Mouse (Mus musculus) kidney, embryonic 15.5 days (tissue): ENCODE measurements at regions not wholly inside any gene's neighbourhood (a gene's known extent, or its start where the extent isn't known, plus 50 kb on each side); places are given as distances from the start of the nearest gene placed in this dataset.
A peak's percentile ranks its signal among the peaks of the same experiment; 100 is the strongest.

Source experiments
- ATAC-seq: fragments of 200-750 bp; cut with Nextera tagmentation; replicated peaks from 2 replicates; pipeline ENCODE4 v1.8.0; 2017; ENCODE audit warnings: moderate TSS enrichment; ENCODE audit not compliant: low FRiP score
- H3K27ac ChIP-seq: fragments of 300-500 bp; sonication (generic); 2 replicates; pipeline ENCODE4 v1.5.1; 2015; ENCODE audit warnings: mild to moderate bottlenecking, inconsistent platforms
- H3K27me3 ChIP-seq: fragments of 300-500 bp; sonication (generic); 2 replicates; pipeline ENCODE4 v1.6.1; 2015; ENCODE audit warnings: inconsistent platforms
- H3K36me3 ChIP-seq: fragments of 300-500 bp; sonication (generic); 2 replicates; pipeline ENCODE4 v1.6.1; 2015; ENCODE audit warnings: inconsistent platforms
- H3K4me1 ChIP-seq: fragments of 300-500 bp; sonication (generic); 2 replicates; pipeline ENCODE4 v1.6.1; 2015; ENCODE audit warnings: inconsistent platforms
- H3K4me2 ChIP-seq: fragments of 300-500 bp; sonication (generic); 2 replicates; pipeline ENCODE4 v1.6.1; 2015; ENCODE audit warnings: moderate library complexity, mild to moderate bottlenecking, inconsistent platforms
- H3K4me3 ChIP-seq: fragments of 300-500 bp; sonication (generic); replicated peaks from 2 replicates; pipeline ENCODE4 v1.5.1; 2015; ENCODE audit warnings: mild to moderate bottlenecking, inconsistent platforms
- H3K9ac ChIP-seq: fragments of 300-500 bp; sonication (generic); 2 replicates; pipeline ENCODE4 v1.6.1; 2015; ENCODE audit warnings: mild to moderate bottlenecking, inconsistent platforms
- H3K9me3 ChIP-seq: fragments of 300-500 bp; sonication (generic); replicated peaks from 2 replicates; pipeline ENCODE4 v1.6.1; 2016; ENCODE audit warnings: inconsistent platforms
- WGBS: fragments of 180-500 bp; shearing (Covaris S2); methylation state at CpG from one replicate; pipeline ENCODE4 v1.1.7; 2015; ENCODE audit warnings: mixed read lengths; 5-methylcytosine and 5-hydroxymethylcytosine counted together

DNA sequence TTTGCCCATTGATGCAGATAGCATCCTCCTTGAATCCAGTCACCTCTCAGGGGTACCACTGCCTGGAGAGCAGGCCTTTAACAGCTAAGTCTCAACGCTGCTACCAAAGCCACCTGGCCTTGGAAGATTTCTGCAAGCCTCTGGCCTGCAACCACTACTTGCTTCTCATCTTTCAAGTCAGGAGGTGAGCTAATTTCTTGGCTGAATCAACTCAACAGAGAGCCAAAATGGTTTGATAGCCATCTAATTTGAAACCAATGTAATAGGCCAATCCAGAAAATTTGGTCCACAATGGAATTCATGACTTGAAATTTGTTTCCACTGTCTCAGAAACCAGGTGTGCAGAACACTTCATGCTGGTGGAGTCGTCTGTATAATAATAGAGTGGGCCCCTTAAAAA, 260.0 kb upstream of the Zfp637 start:
- no peaks in the 10 kb centered on the region for H3K4me1 ChIP-seq
- no peak overlapping the region for H3K9ac ChIP-seq
- no peaks in the 10 kb centered on the region for H3K9me3 ChIP-seq
- H3K27me3 ChIP-seq: no peaks in the 10 kb centered on the region
- 76% methylated on average over 2 of the region's 2 CpGs for WGBS
- ATAC-seq: no peak
- H3K4me3 ChIP-seq: no peak overlapping the region
- H3K4me2 ChIP-seq: no peak overlapping the region
- H3K36me3 ChIP-seq: no peaks in the 10 kb centered on the region
- H3K27ac ChIP-seq: no peak overlapping the region

DNA sequence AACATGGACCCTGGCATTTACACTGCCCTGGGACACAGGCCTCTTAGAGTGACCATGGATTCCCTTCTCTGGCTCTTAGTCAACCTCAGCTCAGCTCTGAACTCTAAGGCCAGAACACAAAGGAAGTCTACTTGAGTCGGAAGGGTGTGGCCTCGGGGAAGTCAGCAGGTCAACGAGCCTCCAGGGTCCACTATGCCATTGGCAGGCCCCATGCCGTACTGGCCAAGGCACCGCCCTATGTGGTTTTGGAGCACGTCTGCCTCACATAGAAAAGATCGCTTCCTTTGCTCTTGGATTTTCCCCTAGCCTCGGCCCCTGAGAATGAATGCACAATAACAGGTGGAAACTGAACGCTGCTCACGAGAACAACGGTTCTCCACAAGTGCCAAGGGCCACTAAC, 257.9 kb upstream of the Zfp637 start:
- H3K4me2 ChIP-seq: no peak overlapping the region
- 88% methylated on average over 11 of the region's 11 CpGs for WGBS

DNA sequence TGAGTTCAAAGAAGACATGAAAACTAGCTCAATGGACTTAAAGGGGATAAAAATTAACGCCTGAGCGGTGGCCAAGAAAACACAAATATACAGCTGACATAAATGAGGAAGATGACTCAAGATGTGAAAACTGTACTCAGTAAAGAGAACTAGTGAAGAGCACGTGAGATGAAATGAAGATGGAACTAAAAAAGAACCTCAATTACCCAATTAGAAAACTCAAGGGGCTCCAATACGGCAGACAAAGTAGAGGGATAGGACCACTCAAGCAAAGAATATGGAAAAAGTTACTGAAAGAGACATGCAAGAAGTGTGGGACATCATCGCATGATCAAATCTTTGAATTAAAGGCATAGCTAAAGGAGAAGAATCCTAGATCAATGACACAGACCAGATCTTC, 256.4 kb upstream of the Zfp637 start:
- no peak for ATAC-seq
- H3K9me3 ChIP-seq: no peaks in the 10 kb centered on the region
- H3K4me1 ChIP-seq: no peaks in the 10 kb centered on the region
- H3K9ac ChIP-seq: no peak overlapping the region
- no peaks in the 10 kb centered on the region for H3K27me3 ChIP-seq
- 91% methylated on average over 5 of the region's 5 CpGs for WGBS
- no peak overlapping the region for H3K27ac ChIP-seq
- H3K36me3 ChIP-seq: no peaks in the 10 kb centered on the region
- H3K4me2 ChIP-seq: no peak overlapping the region
- H3K4me3 ChIP-seq: no peak overlapping the region

More for the DNA sequence above, 257.9 kb upstream of the Zfp637 start:
- no peak for ATAC-seq
- no peak overlapping the region for H3K9ac ChIP-seq
- no peaks in the 10 kb centered on the region for H3K9me3 ChIP-seq
- H3K27me3 ChIP-seq: no peaks in the 10 kb centered on the region
- no peak overlapping the region for H3K4me3 ChIP-seq
- H3K4me1 ChIP-seq: no peaks in the 10 kb centered on the region
- no peaks in the 10 kb centered on the region for H3K36me3 ChIP-seq
- H3K27ac ChIP-seq: no peak overlapping the region

DNA sequence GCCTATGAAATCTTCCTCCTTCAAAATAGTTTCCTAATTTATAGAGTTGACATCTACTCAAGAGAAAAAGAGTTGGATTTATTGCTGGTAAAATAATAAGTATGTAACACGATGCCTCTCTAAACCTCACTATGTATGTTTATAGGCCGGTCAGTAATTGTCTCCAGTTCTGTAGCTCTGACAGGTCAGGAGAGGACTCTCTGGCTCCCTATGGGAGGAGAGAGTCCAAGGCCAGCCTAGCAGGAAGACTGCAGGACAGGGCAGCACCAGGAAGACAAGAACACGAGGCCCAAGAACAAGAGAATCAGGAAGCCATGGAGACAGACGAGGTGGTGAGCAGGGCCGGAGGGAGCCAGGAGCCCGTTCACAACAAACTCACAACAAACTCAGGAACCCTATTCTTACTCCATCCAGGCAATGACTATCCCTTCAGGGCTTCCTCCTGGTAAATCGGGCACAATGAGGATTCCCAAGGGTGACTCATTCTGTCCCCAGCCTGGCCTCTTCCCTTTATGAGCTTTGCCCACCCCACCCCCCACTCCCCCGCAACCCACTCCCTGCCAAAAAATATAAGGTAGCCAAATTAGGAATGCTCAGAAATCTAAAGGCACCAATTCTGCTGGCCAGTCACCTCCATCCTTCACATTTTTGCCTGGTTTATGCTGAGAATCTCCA, 244.7 kb upstream of the Zfp637 start:
- no peak for ATAC-seq
- WGBS: 56% methylated on average over 8 of the region's 8 CpGs

DNA sequence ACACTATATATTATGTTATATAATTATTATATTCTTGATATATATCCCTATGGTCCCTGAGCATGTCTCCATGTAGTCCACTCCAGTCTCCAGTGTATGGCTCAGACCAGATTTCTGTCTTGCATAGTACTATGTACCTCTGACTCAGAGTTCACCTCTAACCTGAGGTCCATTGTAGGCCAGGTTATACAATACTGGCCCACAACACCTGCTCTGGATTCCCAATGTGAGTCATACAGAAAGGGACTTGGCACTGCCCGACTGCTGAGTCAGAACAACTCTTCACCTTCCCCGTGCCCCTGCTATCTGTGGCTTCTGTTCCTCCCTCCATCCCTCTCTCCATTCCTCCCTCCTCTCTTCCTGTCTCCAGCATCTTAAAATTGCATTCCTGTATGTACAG, 236.1 kb upstream of the Zfp637 start:
- Histone ChIP-seq H3K4me3 (no peak overlapping the region), H3K4me1 (peaks cover 6% of the 10 kb centered on the region; the same call in 1 of the 2 replicates), H3K36me3 (no peaks in the 10 kb centered on the region), H3K27ac (no peak overlapping the region), H3K27me3 (no peaks in the 10 kb centered on the region), H3K9ac (no peak overlapping the region), H3K9me3 (peaks cover 5% of the 10 kb centered on the region; the same call in 1 of the 2 replicates), H3K4me2 (no peak overlapping the region)
- 73% methylated on average over 2 of the region's 2 CpGs for WGBS
- ATAC-seq: no peak

More for the DNA sequence above, 244.7 kb upstream of the Zfp637 start:
- no peak overlapping the region for H3K9ac ChIP-seq
- no peak overlapping the region for H3K4me3 ChIP-seq
- H3K4me1 ChIP-seq: 0 out of 2 replicates have a peak, but pooled peaks cover 4% of the 10 kb centered on the region
- H3K27me3 ChIP-seq: no peaks in the 10 kb centered on the region
- no peak overlapping the region for H3K27ac ChIP-seq
- no peak overlapping the region for H3K4me2 ChIP-seq
- H3K36me3 ChIP-seq: no peaks in the 10 kb centered on the region
- H3K9me3 ChIP-seq: no peaks in the 10 kb centered on the region

DNA sequence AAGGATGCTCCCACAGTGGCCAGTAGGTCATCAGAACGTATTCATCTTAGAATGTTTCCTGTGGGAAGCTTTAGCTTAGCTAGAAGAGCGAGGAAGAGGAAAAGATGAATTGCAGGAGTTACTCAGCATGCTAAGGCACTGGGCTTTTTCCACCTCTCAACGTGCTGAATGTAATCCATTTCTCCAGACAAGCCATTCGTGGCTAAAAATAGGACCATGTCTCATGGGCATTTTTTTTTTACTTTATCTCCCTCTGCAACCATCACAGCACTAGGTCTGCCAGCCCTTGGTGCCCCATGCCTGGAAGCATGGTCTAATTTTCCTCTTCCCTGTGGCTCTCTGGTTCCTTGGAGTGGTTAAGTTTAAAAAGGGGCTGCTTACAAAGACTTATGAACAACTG, 235.3 kb upstream of the Zfp637 start:
- no peaks in the 10 kb centered on the region for H3K36me3 ChIP-seq
- no peak for ATAC-seq
- no peak overlapping the region for H3K27ac ChIP-seq

DNA sequence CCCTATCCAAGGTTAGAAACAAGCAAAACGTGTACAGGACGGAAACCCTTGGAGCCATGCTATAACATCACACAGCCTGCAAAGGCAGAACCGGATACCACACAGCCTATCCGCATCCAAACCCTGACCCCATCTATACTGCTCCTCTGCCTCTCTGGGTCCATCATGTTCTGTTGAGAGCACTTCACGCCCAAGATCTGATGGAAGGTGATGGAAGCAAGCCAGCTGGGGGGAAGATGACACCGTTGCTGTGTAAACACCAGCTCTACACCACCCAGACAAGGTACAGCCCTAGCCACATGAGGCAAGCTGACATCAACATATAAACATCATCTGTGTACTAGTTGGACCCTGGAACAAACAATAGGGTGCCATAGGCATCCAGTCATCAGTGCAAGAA, 234.8 kb upstream of the Zfp637 start:
- WGBS: 84% methylated on average over 6 of the region's 6 CpGs
- H3K4me3 ChIP-seq: no peak overlapping the region
- H3K9me3 ChIP-seq: peaks cover 5% of the 10 kb centered on the region; the same call in 1 of the 2 replicates
- no peak overlapping the region for H3K9ac ChIP-seq
- H3K27ac ChIP-seq: no peak overlapping the region
- H3K36me3 ChIP-seq: no peaks in the 10 kb centered on the region
- H3K4me1 ChIP-seq: peaks cover 10% of the 10 kb centered on the region; the same call in 1 of the 2 replicates
- no peaks in the 10 kb centered on the region for H3K27me3 ChIP-seq
- no peak overlapping the region for H3K4me2 ChIP-seq
- no peak for ATAC-seq

More for the DNA sequence above, 235.3 kb upstream of the Zfp637 start:
- peaks cover 10% of the 10 kb centered on the region; the same call in 1 of the 2 replicates for H3K4me1 ChIP-seq
- no peak overlapping the region for H3K4me2 ChIP-seq
- WGBS: 55% methylated on average over 4 of the region's 4 CpGs
- H3K4me3 ChIP-seq: no peak overlapping the region
- peaks cover 5% of the 10 kb centered on the region; the same call in 1 of the 2 replicates for H3K9me3 ChIP-seq
- H3K27me3 ChIP-seq: no peaks in the 10 kb centered on the region
- no peak overlapping the region for H3K9ac ChIP-seq

DNA sequence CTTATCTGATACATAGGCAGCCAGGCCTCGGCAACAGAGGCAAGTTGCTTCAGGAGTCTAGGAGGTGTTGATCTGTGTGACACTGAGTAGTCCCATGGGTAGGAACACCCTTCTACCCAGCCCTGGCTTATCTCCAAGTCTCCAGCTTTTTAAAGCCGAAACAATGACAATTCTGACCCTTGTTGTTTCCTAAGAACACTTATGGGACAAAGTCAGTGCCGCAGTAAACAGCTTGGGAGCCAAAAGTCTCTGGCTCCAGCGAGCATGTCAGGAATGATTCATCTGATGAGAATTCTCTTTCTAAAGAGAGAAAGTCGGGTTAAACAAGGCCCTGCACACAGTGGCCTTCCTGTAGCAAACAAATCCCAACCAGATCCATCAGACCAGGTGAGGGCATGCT, 234.0 kb upstream of the Zfp637 start:
- ATAC-seq: no peak
- Histone ChIP-seq H3K4me3 (no peak overlapping the region), H3K36me3 (no peaks in the 10 kb centered on the region), H3K4me1 (peaks cover 11% of the 10 kb centered on the region), H3K27ac (no peak overlapping the region), H3K9ac (no peak overlapping the region), H3K9me3 (peaks cover 5% of the 10 kb centered on the region; the same call in 1 of the 2 replicates), H3K27me3 (no peaks in the 10 kb centered on the region), H3K4me2 (no peak overlapping the region)
- WGBS: 57% methylated on average over 5 of the region's 5 CpGs

DNA sequence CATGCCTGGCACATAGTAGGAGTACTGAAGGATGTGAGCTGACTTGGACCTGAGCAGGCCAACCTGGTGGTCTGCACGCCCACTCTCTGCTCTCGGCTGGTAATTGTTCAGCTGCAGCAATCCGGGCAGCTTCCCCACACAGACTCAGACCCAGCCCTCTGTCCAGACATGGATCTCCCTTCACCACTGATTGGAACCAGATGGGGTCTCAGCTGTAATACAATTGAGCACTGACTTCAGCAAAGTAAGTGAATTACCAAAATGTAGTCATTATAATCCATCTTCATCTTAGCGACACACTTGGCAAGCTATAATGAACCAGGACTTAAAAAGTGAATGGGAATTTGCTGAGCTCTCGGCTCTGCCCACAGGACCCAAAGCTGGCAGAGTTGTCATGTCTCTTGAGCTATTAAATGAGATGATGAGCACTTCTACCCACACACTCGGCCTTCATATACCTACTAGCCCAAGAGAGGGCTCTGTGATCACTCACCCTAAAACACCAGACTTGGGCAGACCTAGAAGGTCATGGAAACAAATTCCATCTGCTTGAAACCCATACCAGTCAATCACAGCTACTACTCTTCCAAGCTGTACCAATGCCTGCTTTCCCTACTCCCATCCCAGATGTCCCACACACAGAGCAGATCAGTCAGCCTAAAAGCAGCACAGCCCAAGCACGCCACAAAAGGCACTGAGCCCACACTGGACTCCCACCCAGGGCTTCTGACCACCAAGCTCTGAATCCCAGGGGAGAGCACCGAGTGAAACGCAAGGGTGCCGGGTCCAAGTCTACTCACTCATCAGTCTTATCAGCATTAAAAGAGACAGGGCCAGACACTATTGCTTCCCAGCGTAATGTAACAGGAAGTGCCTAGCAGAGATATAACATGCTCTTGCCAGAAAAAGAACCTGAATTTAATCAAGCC, 231.2 kb upstream of the Zfp637 start:
- no peaks in the 10 kb centered on the region; the same call in 1 of the 2 replicates for H3K9me3 ChIP-seq
- H3K9ac ChIP-seq: no peak overlapping the region
- no peaks in the 10 kb centered on the region for H3K27me3 ChIP-seq
- no peak for ATAC-seq
- H3K4me3 ChIP-seq: no peak overlapping the region
- WGBS: 61% methylated on average over 11 of the region's 11 CpGs
- H3K36me3 ChIP-seq: no peaks in the 10 kb centered on the region
- peak overlapping the region; percentile 37; the same call in 1 of the 2 replicates for H3K27ac ChIP-seq
- no peak overlapping the region for H3K4me2 ChIP-seq
- H3K4me1 ChIP-seq: peaks cover 25% of the 10 kb centered on the region

DNA sequence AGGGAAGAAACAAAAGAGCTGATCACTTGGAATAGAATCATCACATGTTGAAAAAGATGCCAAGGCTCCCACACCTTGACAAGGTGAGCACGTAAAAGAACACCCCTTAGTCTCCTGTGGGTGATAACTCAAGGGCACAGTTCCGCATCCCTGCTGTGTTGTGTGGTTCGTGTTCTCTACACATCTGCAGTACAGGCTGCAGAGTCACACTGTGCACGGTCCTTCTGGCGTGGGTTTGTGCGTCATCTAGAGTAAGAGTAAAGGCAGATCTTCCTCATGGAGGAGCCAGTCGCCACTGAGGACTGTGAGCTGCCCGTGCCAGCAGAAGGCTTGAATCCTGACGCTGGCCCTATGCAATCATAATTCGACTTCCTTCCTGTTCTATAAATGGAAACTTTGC, 229.7 kb upstream of the Zfp637 start:
- H3K4me3 ChIP-seq: no peak overlapping the region
- no peaks in the 10 kb centered on the region; the same call in 1 of the 2 replicates for H3K9me3 ChIP-seq
- H3K27me3 ChIP-seq: no peaks in the 10 kb centered on the region
- ATAC-seq: no peak
- no peak overlapping the region for H3K9ac ChIP-seq
- H3K27ac ChIP-seq: no peak overlapping the region
- H3K4me2 ChIP-seq: no peak overlapping the region
- WGBS: 84% methylated on average over 10 of the region's 10 CpGs
- H3K36me3 ChIP-seq: no peaks in the 10 kb centered on the region
- H3K4me1 ChIP-seq: peaks cover 25% of the 10 kb centered on the region

DNA sequence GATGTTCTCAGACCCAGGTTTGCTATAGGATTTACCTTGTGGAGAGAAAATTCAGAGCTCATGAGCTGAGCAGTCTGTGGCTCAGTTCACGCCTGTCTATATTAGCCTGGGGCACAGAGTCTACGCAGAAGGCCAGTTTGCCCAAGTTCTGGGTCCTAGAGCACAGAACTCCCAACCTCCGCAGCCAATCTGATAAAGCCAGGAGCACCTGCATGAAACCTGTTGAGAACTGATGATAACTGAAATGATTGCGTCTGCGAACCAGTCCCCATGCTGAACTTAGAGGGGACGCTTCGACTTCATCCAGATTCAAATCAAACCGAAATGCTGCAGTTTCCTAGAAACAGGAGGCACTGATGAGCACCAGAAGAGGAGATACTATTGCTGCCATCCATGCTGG, 229.0 kb upstream of the Zfp637 start:
- Histone ChIP-seq H3K4me2 (no peak overlapping the region), H3K9me3 (no peaks in the 10 kb centered on the region; the same call in 1 of the 2 replicates), H3K27ac (0 out of 2 replicates have a peak overlapping the region, but pooled peaks have one; percentile 7), H3K4me3 (no peak overlapping the region), H3K36me3 (no peaks in the 10 kb centered on the region), H3K27me3 (no peaks in the 10 kb centered on the region), H3K9ac (no peak overlapping the region), H3K4me1 (peaks cover 25% of the 10 kb centered on the region)
- 87% methylated on average over 8 of the region's 8 CpGs for WGBS
- ATAC-seq: no peak

DNA sequence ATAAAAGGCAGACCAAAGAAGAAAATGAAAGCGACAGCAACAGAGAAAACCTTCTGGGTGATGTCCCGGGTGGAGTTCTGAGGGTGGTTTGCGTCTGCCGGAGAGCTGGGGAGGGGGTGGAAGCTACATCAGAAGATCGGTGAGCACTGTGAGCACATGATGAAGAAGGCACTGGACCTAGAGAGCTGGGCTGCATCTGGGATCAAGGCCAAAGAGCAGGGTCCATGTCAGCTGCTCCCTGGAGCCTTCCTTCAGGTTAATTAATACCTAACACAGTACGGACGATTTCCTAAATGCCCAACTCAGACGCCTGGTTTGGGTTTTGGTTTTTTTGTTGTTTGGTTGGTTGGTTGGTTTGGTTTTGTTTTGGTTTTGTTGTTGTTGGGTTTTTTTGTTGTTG, 228.6 kb upstream of the Zfp637 start:
- no peaks in the 10 kb centered on the region; the same call in 1 of the 2 replicates for H3K9me3 ChIP-seq
- H3K4me1 ChIP-seq: peaks cover 25% of the 10 kb centered on the region
- 0 out of 2 replicates have a peak overlapping the region, but pooled peaks have one; percentile 7 for H3K27ac ChIP-seq
- ATAC-seq: 0 out of 2 replicates have a peak, but pooled peaks have one; percentile 54
- H3K36me3 ChIP-seq: no peaks in the 10 kb centered on the region
- no peak overlapping the region for H3K9ac ChIP-seq
- WGBS: 54% methylated on average over 8 of the region's 8 CpGs
- H3K4me3 ChIP-seq: no peak overlapping the region
- H3K27me3 ChIP-seq: no peaks in the 10 kb centered on the region
- no peak overlapping the region for H3K4me2 ChIP-seq
